Mouse (Mus musculus) MEL-GATA-1-ER (cell line): ENCODE measurements at regions not wholly inside any gene's neighbourhood (a gene's known extent, or its start where the extent isn't known, plus 50 kb on each side); places are given as distances from the start of the nearest gene placed in this dataset.

Experiments used
- DNase-seq: peaks from one replicate; pipeline ENCODE4 v3.0.0-alpha.2; 2012; ENCODE audit warnings: low read depth; ENCODE audit errors: extremely low read depth

DNA sequence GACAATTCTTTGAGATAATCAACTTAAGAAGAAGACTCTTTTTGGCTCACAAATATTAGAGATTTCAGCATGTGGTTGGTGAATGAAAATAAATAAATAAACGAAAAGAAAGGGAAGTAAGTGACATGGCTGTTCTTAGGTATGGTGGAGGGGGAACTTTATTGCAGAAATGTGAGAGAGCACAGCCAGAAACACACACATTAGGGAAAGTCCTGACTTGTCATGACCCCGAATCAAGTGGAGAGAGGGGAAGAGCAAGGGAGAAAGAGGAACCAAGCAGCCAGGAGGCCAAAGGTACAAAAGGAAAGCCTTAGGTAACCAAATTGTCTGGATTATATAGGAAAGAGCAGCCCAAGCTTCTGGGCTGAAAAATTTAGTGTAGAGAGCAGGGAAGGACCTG, 1172.7 kb downstream of the D3Ertd751e start:
- DNase-seq: no peak

DNA sequence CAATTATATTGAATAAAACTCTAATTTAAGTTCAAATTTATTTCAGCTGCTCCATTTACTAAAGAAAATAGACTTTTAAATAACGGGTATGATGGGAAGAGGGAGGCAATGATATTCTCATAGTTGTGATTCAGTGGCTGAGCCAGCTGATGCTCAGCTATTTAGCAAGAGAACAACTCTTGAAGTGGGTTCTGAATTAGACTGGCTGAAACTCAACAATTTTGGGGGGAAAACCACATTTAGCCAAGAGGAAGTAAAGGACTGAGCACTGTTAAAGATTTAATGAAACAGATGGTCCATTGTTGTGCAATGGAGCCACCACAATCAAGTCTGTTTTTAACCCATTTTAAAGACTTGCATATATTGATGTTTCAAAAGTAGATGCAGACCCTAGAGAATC, 1193.0 kb downstream of the D3Ertd751e start:
- DNase-seq: no peak

DNA sequence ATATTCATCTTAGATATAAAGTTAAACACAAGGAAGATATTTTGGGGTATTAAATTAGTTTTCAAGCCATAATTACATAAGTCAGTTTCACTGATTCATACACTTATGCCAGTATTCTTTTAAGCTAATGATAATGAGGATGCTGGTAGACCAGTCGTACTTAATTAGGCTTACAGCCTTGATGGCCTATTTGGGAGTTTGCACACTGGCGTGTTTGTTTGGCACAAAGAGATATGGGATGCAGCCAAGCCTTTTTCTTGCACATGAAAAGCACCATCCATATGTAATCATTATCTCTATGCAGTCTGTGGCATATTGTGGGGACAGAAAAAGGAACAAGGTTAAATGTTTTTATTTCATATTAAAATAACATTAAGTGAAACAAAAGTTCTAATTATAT, 1234.7 kb downstream of the D3Ertd751e start:
- DNase-seq: no peak
